Mouse (Mus musculus) cortical plate, adult 2 months (tissue): Measurements from ENCODE around the gene Erc2.

Experiments
- CTCF ChIP-seq: fragments of 200-500 bp; IDR thresholded peaks from 2 replicates; pipeline ENCODE4 v1.5.1; 2011; ENCODE audit warnings: mild to moderate bottlenecking, control low read depth, low read length; ENCODE audit not compliant: insufficient read depth; ENCODE audit errors: extremely low read depth
- POLR2A ChIP-seq: fragments of 200-500 bp; IDR thresholded peaks from 2 replicates; pipeline ENCODE4 v1.6.1; 2011; ENCODE audit warnings: mild to moderate bottlenecking, low read length, control low read depth; ENCODE audit not compliant: insufficient read depth; ENCODE audit errors: extremely low read depth

- TF ChIP-seq CTCF = no peak
- TF ChIP-seq POLR2A = no peak
Observed at GRCm38 (mm10) chr14:28206303-28206702, 584.1 kb downstream of the Erc2 start.
